Mouse (Mus musculus) liver, embryonic 16.5 days (tissue): ENCODE measurements around the gene Aar2. TPM values are rescaled to one million over a fixed set of nuclear protein-coding genes. Genes with fewer than 3 reads are reported as not detected.

Experiments
- ATAC-seq: fragments of 200-750 bp; cut with Nextera tagmentation; 2 replicates; pipeline ENCODE4 v1.8.0; 2017; ENCODE audit warnings: low read depth, mild to moderate bottlenecking, moderate number of reproducible peaks, moderate library complexity
- H3K27ac ChIP-seq: fragments of 300-500 bp; sonication (generic); 2 replicates; pipeline ENCODE4 v1.5.1; 2014; ENCODE audit warnings: mild to moderate bottlenecking, low read length
- H3K27me3 ChIP-seq: fragments of 300-500 bp; sonication (generic); 2 replicates; pipeline ENCODE4 v1.6.1; 2014; ENCODE audit warnings: low read depth, low read length, mixed read lengths; ENCODE audit not compliant: control insufficient read depth, insufficient read depth
- H3K36me3 ChIP-seq: fragments of 300-500 bp; sonication (generic); 2 replicates; pipeline ENCODE4 v1.6.1; 2014; ENCODE audit warnings: mild to moderate bottlenecking; ENCODE audit not compliant: control insufficient read depth, insufficient read depth
- H3K4me1 ChIP-seq: fragments of 300-500 bp; sonication (generic); 2 replicates; pipeline ENCODE4 v1.6.1; 2014; ENCODE audit warnings: low read depth, low read length, mixed read lengths; ENCODE audit not compliant: control insufficient read depth
- H3K4me2 ChIP-seq: fragments of 300-500 bp; sonication (generic); 2 replicates; pipeline ENCODE4 v1.6.1; 2014; ENCODE audit warnings: low read depth, low read length, mixed read lengths
- H3K4me3 ChIP-seq: fragments of 300-500 bp; sonication (generic); 2 replicates; pipeline ENCODE4 v1.5.1; 2014; ENCODE audit warnings: low read depth, mild to moderate bottlenecking, low read length
- H3K9ac ChIP-seq: fragments of 300-500 bp; sonication (generic); 2 replicates; pipeline ENCODE4 v1.6.1; 2014; ENCODE audit warnings: low read depth, low read length
- H3K9me3 ChIP-seq: fragments of 300-500 bp; sonication (generic); replicated peaks from 2 replicates; pipeline ENCODE4 v1.6.1; 2016; ENCODE audit warnings: low read length; ENCODE audit not compliant: control insufficient read depth
- WGBS: fragments of 180-500 bp; shearing (Covaris S2); extraction: QIAGEN DNeasy Blood & Tissue Kit; methylation state at CpG from one replicate; pipeline ENCODE4 v1.1.7; 2014; ENCODE audit not compliant: insufficient replicate concordance; 5-methylcytosine and 5-hydroxymethylcytosine counted together
- polyA plus RNA-seq: library from polyadenylated mRNA; unstranded; fragments of >200 nt; fragmentation: Nextera tagmentation; extraction: Ambion mirVana; gene quantifications from 2 replicates; pipeline ENCODE4 v1.2.1, GENCODE M21; 2015

Gene Aar2
- polyA plus RNA-seq, 1 experiment from 2014 or later = 12.4 TPM

- no peaks in the 10 kb centered on the region for H3K36me3 ChIP-seq
- H3K9ac ChIP-seq = no peak overlapping the region
- no peak for ATAC-seq
- no peak overlapping the region for H3K4me2 ChIP-seq
- H3K27me3 ChIP-seq = peaks cover 6% of the 10 kb centered on the region
- H3K9me3 ChIP-seq = no peaks in the 10 kb centered on the region
- H3K4me1 ChIP-seq = no peaks in the 10 kb centered on the region
- WGBS = 55% methylated on average over 3 of the region's 3 CpGs
- H3K4me3 ChIP-seq = no peak overlapping the region
- H3K27ac ChIP-seq = no peak overlapping the region
Observed at GRCm38 (mm10) chr2:156605144-156605543, 57.8 kb downstream of the Aar2 start.

- ATAC-seq = no peak
- Histone ChIP-seq H3K36me3 (no peaks in the 10 kb centered on the region), H3K9ac (no peak overlapping the region), H3K27me3 (peaks cover 9% of the 10 kb centered on the region), H3K27ac (no peak overlapping the region), H3K4me1 (no peaks in the 10 kb centered on the region), H3K9me3 (no peaks in the 10 kb centered on the region), H3K4me3 (no peak overlapping the region), H3K4me2 (no peak overlapping the region)
- 56% methylated on average over 5 of the region's 5 CpGs for WGBS
Observed at GRCm38 (mm10) chr2:156605971-156606370, 58.6 kb downstream of the Aar2 start.

- ATAC-seq = no peak
- no peak overlapping the region for H3K27ac ChIP-seq
- peak overlapping the region; percentile 47 for H3K4me3 ChIP-seq
- H3K4me1 ChIP-seq = no peaks in the 10 kb centered on the region; the same call in 1 of the 2 replicates
- peak overlapping the region; percentile 61 for H3K4me2 ChIP-seq
- H3K27me3 ChIP-seq = peaks cover 65% of the 10 kb centered on the region
- H3K9me3 ChIP-seq = no peaks in the 10 kb centered on the region
- no peaks in the 10 kb centered on the region for H3K36me3 ChIP-seq
- no peak overlapping the region for H3K9ac ChIP-seq
- WGBS = under 1% methylated on average over 40 of the region's 41 CpGs
Observed at GRCm38 (mm10) chr2:156613081-156613540, 65.7 kb downstream of the Aar2 start.

- Histone ChIP-seq H3K4me3 (peak within 1 kb of the TSS; percentile 47), H3K27ac (no peak within 1 kb of the TSS), H3K36me3 (no peaks in the 10 kb centered on the region), H3K4me2 (peak within 1 kb of the TSS; percentile 61), H3K27me3 (peaks cover 68% of the 10 kb centered on the region), H3K4me1 (no peaks in the 10 kb centered on the region; the same call in 1 of the 2 replicates), H3K9me3 (no peaks in the 10 kb centered on the region), H3K9ac (no peak within 1 kb of the TSS)
- no peak for ATAC-seq
- WGBS = under 1% methylated on average over 67 of the region's 103 CpGs
Observed at GRCm38 (mm10) chr2:156613541-156614257, 66.3 kb downstream of the Aar2 start, which contains the start of gene Dlgap4. Gene Dlgap4 (plus strand): TSS chr2:156613705.

GRCm38 (mm10) chr2:156614258-156614556, 66.8 kb downstream of the Aar2 start:
- Histone ChIP-seq H3K36me3 (no peaks in the 10 kb centered on the region), H3K27ac (no peak overlapping the region), H3K9ac (no peak overlapping the region), H3K4me3 (no peak overlapping the region; the same call in 1 of the 2 replicates), H3K4me1 (no peaks in the 10 kb centered on the region; the same call in 1 of the 2 replicates), H3K9me3 (no peaks in the 10 kb centered on the region), H3K27me3 (peaks cover 69% of the 10 kb centered on the region), H3K4me2 (no peak overlapping the region)
- no peak for ATAC-seq
- WGBS = 1% methylated on average over 12 of the region's 18 CpGs

- WGBS = 11% methylated on average over 31 of the region's 31 CpGs
- no peak for ATAC-seq
- no peak overlapping the region for H3K27ac ChIP-seq
- no peaks in the 10 kb centered on the region for H3K36me3 ChIP-seq
- H3K4me3 ChIP-seq = no peak overlapping the region
- H3K4me1 ChIP-seq = no peaks in the 10 kb centered on the region; the same call in 1 of the 2 replicates
- no peak overlapping the region for H3K9ac ChIP-seq
- H3K9me3 ChIP-seq = no peaks in the 10 kb centered on the region
- H3K4me2 ChIP-seq = no peak overlapping the region
- peaks cover 67% of the 10 kb centered on the region for H3K27me3 ChIP-seq
Observed at GRCm38 (mm10) chr2:156614661-156615654, 67.6 kb downstream of the Aar2 start.

GRCm38 (mm10) chr2:156616513-156616912, 69.1 kb downstream of the Aar2 start:
- no peak overlapping the region for H3K4me3 ChIP-seq
- H3K36me3 ChIP-seq = no peaks in the 10 kb centered on the region
- H3K4me1 ChIP-seq = no peaks in the 10 kb centered on the region; the same call in 1 of the 2 replicates
- WGBS = 51% methylated on average over 7 of the region's 7 CpGs
- no peaks in the 10 kb centered on the region for H3K9me3 ChIP-seq
- ATAC-seq = no peak
- H3K4me2 ChIP-seq = no peak overlapping the region
- peaks cover 58% of the 10 kb centered on the region for H3K27me3 ChIP-seq
- H3K27ac ChIP-seq = no peak overlapping the region
- H3K9ac ChIP-seq = no peak overlapping the region

GRCm38 (mm10) chr2:156617536-156617935, 70.2 kb downstream of the Aar2 start:
- Histone ChIP-seq H3K4me2 (no peak overlapping the region), H3K4me3 (no peak overlapping the region), H3K36me3 (no peaks in the 10 kb centered on the region), H3K4me1 (no peaks in the 10 kb centered on the region; the same call in 1 of the 2 replicates), H3K27me3 (peaks cover 49% of the 10 kb centered on the region), H3K27ac (no peak overlapping the region), H3K9me3 (no peaks in the 10 kb centered on the region), H3K9ac (no peak overlapping the region)
- no peak for ATAC-seq
- 29% methylated on average over 11 of the region's 11 CpGs for WGBS
